Mouse (Mus musculus) heart, embryonic 11.5 days (tissue): ENCODE data around the gene Sel1l3. TPM values are rescaled to one million over a fixed set of nuclear protein-coding genes. Genes with fewer than 3 reads are reported as not detected.

Source experiments
- ATAC-seq: fragments of 200-750 bp; cut with Nextera tagmentation; replicated peaks from 2 replicates; pipeline ENCODE4 v1.8.0; 2017; ENCODE audit warnings: moderate library complexity; ENCODE audit not compliant: insufficient number of reproducible peaks, low FRiP score, low TSS enrichment
- H3K27ac ChIP-seq: fragments of 300-500 bp; sonication (generic); 2 replicates; pipeline ENCODE4 v1.5.1; 2014; ENCODE audit warnings: mild to moderate bottlenecking, low read depth, low read length
- H3K27me3 ChIP-seq: fragments of 300-500 bp; sonication (generic); 2 replicates; pipeline ENCODE4 v1.6.1; 2014; ENCODE audit warnings: mild to moderate bottlenecking, low read length, mixed read lengths; ENCODE audit not compliant: control insufficient read depth, insufficient read depth
- H3K36me3 ChIP-seq: fragments of 300-500 bp; sonication (generic); 2 replicates; pipeline ENCODE4 v1.6.1; 2014; ENCODE audit warnings: mild to moderate bottlenecking, low read length, moderate library complexity, mixed read lengths; ENCODE audit not compliant: control insufficient read depth, insufficient read depth
- H3K4me1 ChIP-seq: fragments of 300-500 bp; sonication (generic); 2 replicates; pipeline ENCODE4 v1.6.1; 2014; ENCODE audit warnings: low read length; ENCODE audit not compliant: control insufficient read depth, insufficient read depth
- H3K4me2 ChIP-seq: fragments of 300-500 bp; sonication (generic); 2 replicates; pipeline ENCODE4 v1.6.1; 2014; ENCODE audit warnings: mild to moderate bottlenecking, moderate library complexity
- H3K4me3 ChIP-seq: fragments of 300-500 bp; sonication (generic); 2 replicates; pipeline ENCODE4 v1.5.1; 2014; ENCODE audit warnings: low read depth, low read length
- H3K9ac ChIP-seq: fragments of 300-500 bp; sonication (generic); 2 replicates; pipeline ENCODE4 v1.6.1; 2014; ENCODE audit warnings: mild to moderate bottlenecking, low read depth, low read length, moderate library complexity
- H3K9me3 ChIP-seq: fragments of 300-500 bp; sonication (generic); replicated peaks from 2 replicates; pipeline ENCODE4 v1.6.1; 2016; ENCODE audit warnings: low read length; ENCODE audit not compliant: control insufficient read depth
- WGBS: fragments of 180-500 bp; shearing (Covaris S2); extraction: QIAGEN DNeasy Blood & Tissue Kit; methylation state at CpG from one replicate; pipeline ENCODE4 v1.1.7; 2014; ENCODE audit not compliant: insufficient replicate concordance; 5-methylcytosine and 5-hydroxymethylcytosine counted together
- polyA plus RNA-seq: library from polyadenylated mRNA; unstranded; fragments of >200 nt; fragmentation: Nextera tagmentation; extraction: Ambion mirVana; gene quantifications from 2 replicates; pipeline ENCODE4 v1.2.1, GENCODE M21; 2014

Sel1l3 gene
- polyA plus RNA-seq, 1 experiment from 2014 or later = 1.5 TPM

- H3K9ac ChIP-seq = no peak overlapping the region
- H3K27me3 ChIP-seq = peaks cover 28% of the 10 kb centered on the region
- 70% methylated on average over 4 of the region's 4 CpGs for WGBS
- no peaks in the 10 kb centered on the region for H3K36me3 ChIP-seq
- no peaks in the 10 kb centered on the region for H3K9me3 ChIP-seq
- H3K4me1 ChIP-seq = peaks cover 3% of the 10 kb centered on the region; the same call in 1 of the 2 replicates
- H3K4me2 ChIP-seq = no peak overlapping the region
- H3K27ac ChIP-seq = no peak overlapping the region
- no peak for ATAC-seq
- no peak overlapping the region for H3K4me3 ChIP-seq
Observed at GRCm38 (mm10) chr5:53210481-53210880, 3.2 kb downstream of the Sel1l3 start.

GRCm38 (mm10) chr5:53209773-53210172 lies 4.0 kb downstream of the Sel1l3 start:
- no peak overlapping the region for H3K9ac ChIP-seq
- H3K27me3 ChIP-seq = peaks cover 28% of the 10 kb centered on the region
- H3K4me2 ChIP-seq = no peak overlapping the region
- peaks cover 3% of the 10 kb centered on the region; the same call in 1 of the 2 replicates for H3K4me1 ChIP-seq
- no peak overlapping the region for H3K27ac ChIP-seq
- ATAC-seq = no peak
- no peaks in the 10 kb centered on the region for H3K9me3 ChIP-seq
- no peaks in the 10 kb centered on the region for H3K36me3 ChIP-seq
- H3K4me3 ChIP-seq = no peak overlapping the region
- WGBS = 48% methylated on average over 7 of the region's 7 CpGs

- no peak for ATAC-seq
Observed at GRCm38 (mm10) chr5:53208731-53209130, 5.0 kb downstream of the Sel1l3 start.

GRCm38 (mm10) chr5:53206575-53206974 lies 7.2 kb downstream of the Sel1l3 start:
- no peak overlapping the region for H3K4me3 ChIP-seq
- H3K4me2 ChIP-seq = no peak overlapping the region
- H3K9me3 ChIP-seq = no peaks in the 10 kb centered on the region
- no peak overlapping the region for H3K9ac ChIP-seq
- peaks cover 9% of the 10 kb centered on the region; the same call in 1 of the 2 replicates for H3K27me3 ChIP-seq
- H3K36me3 ChIP-seq = no peaks in the 10 kb centered on the region
- ATAC-seq = no peak
- WGBS = 75% methylated on average over 5 of the region's 5 CpGs
- no peak overlapping the region for H3K27ac ChIP-seq
- no peaks in the 10 kb centered on the region for H3K4me1 ChIP-seq

More at GRCm38 (mm10) chr5:53208731-53209130, 5.0 kb downstream of the Sel1l3 start:
- 93% methylated on average over 1 of the region's 1 CpGs for WGBS
- Histone ChIP-seq H3K9me3 (no peaks in the 10 kb centered on the region), H3K27me3 (peaks cover 23% of the 10 kb centered on the region; the same call in 1 of the 2 replicates), H3K4me2 (no peak overlapping the region), H3K4me3 (no peak overlapping the region), H3K4me1 (0 out of 2 replicates have a peak, but pooled peaks cover 3% of the 10 kb centered on the region), H3K27ac (no peak overlapping the region), H3K9ac (no peak overlapping the region), H3K36me3 (no peaks in the 10 kb centered on the region)

GRCm38 (mm10) chr5:53202748-53203147 lies 11.0 kb downstream of the Sel1l3 start:
- no peak for ATAC-seq

GRCm38 (mm10) chr5:53200825-53201224 lies 12.9 kb downstream of the Sel1l3 start:
- ATAC-seq = no peak
- Histone ChIP-seq H3K9ac (no peak overlapping the region), H3K27ac (no peak overlapping the region), H3K27me3 (no peaks in the 10 kb centered on the region), H3K4me2 (no peak overlapping the region), H3K4me3 (no peak overlapping the region), H3K9me3 (no peaks in the 10 kb centered on the region), H3K4me1 (no peaks in the 10 kb centered on the region), H3K36me3 (no peaks in the 10 kb centered on the region)
- 73% methylated on average over 10 of the region's 10 CpGs for WGBS

More at GRCm38 (mm10) chr5:53202748-53203147, 11.0 kb downstream of the Sel1l3 start:
- Histone ChIP-seq H3K4me2 (no peak overlapping the region), H3K27ac (no peak overlapping the region), H3K36me3 (no peaks in the 10 kb centered on the region), H3K27me3 (no peaks in the 10 kb centered on the region), H3K9ac (no peak overlapping the region), H3K9me3 (no peaks in the 10 kb centered on the region), H3K4me3 (no peak overlapping the region), H3K4me1 (no peaks in the 10 kb centered on the region)
- WGBS = 63% methylated on average over 8 of the region's 8 CpGs

GRCm38 (mm10) chr5:53198408-53198807 lies 15.3 kb downstream of the Sel1l3 start:
- no peak overlapping the region for H3K4me3 ChIP-seq
- 68% methylated on average over 1 of the region's 1 CpGs for WGBS
- no peak overlapping the region for H3K9ac ChIP-seq
- H3K27ac ChIP-seq = no peak overlapping the region
- no peak for ATAC-seq
- H3K27me3 ChIP-seq = no peaks in the 10 kb centered on the region
- H3K36me3 ChIP-seq = no peaks in the 10 kb centered on the region
- H3K4me2 ChIP-seq = no peak overlapping the region
- H3K4me1 ChIP-seq = no peaks in the 10 kb centered on the region
- H3K9me3 ChIP-seq = no peaks in the 10 kb centered on the region

GRCm38 (mm10) chr5:53196387-53197088 lies 17.2 kb downstream of the Sel1l3 start:
- H3K4me2 ChIP-seq = no peak overlapping the region
- WGBS = 50% methylated on average over 10 of the region's 10 CpGs
- H3K4me1 ChIP-seq = no peaks in the 10 kb centered on the region
- no peak overlapping the region for H3K4me3 ChIP-seq
- no peak overlapping the region for H3K9ac ChIP-seq
- no peaks in the 10 kb centered on the region for H3K9me3 ChIP-seq
- H3K27me3 ChIP-seq = no peaks in the 10 kb centered on the region
- no peak for ATAC-seq
- H3K36me3 ChIP-seq = no peaks in the 10 kb centered on the region
- no peak overlapping the region for H3K27ac ChIP-seq

- no peaks in the 10 kb centered on the region for H3K27me3 ChIP-seq
- WGBS = 89% methylated on average over 3 of the region's 3 CpGs
- no peaks in the 10 kb centered on the region for H3K4me1 ChIP-seq
- no peak overlapping the region for H3K4me2 ChIP-seq
- no peak for ATAC-seq
- no peaks in the 10 kb centered on the region for H3K36me3 ChIP-seq
- H3K9ac ChIP-seq = no peak overlapping the region
- H3K4me3 ChIP-seq = no peak overlapping the region
- no peak overlapping the region for H3K27ac ChIP-seq
- H3K9me3 ChIP-seq = no peaks in the 10 kb centered on the region
Observed at GRCm38 (mm10) chr5:53194841-53195240, 18.9 kb downstream of the Sel1l3 start.
